Mouse (Mus musculus) retina, adult 2 months (tissue): Measurements from ENCODE around the gene Tnnt2.

Experiments used
- DNase-seq: peaks from one replicate; pipeline ENCODE4 v3.0.0-alpha.2; 2012; ENCODE audit warnings: low read depth, low spot score

Gene Tnnt2

DNA sequence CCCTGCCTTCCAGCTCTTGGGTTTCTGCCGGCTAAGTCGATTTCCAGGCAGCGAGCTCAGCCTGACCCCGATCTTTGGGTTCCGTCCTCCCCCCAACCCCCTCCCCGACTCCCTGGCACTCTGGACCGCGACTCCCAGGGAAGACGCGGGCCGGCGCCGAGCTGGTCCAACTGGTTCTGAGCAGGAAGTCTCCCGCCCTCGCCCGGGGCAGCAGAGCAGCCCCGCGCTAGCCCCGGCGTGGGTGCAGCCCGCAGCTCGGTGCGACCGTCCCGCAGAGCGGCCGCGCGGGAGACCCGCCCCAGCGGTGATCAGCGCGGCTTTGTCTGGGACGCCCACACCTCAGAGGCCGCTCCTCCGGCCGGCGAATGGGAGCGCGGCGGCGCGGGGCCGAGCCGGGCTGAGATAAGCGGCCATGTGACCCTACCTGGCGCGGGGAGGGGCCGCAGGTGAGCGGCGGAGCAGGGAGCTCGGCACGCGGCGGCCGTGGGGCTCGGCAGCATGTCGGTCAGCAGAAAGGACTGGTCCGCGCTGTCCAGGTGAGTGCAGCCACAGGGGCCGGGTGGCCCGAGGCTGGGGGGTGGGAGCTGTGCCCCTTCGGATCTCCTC, 17.6 kb upstream of the Tnnt2 start, which contains the start of gene Lad1:
Lad1 (plus strand) TSS at position 118 of the 606 bp plus-strand sequence.
- peak; percentile 28 for DNase-seq

DNA sequence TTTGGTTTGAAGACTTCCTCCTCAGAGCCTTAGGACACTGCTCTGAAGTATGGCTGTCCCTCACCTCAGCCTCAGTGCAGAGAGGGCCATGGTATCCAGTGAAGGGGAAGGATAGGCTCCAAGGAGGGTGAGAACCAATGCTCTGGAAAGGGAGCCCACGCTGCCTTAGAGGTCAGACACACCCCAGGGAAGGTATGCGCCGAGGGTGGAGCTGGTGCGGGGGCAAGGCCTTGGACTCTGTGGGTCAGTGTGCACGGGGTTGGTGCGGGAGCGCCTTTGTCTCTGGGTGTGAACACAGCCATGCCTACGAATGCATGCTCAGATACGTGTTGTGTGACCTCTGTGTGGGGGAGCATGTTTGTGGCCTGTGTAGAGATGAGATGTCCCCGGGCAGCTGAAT, 16.1 kb upstream of the Tnnt2 start:
- no peak for DNase-seq

GRCm38 (mm10) chr1:135820736-135821364, 15.3 kb upstream of the Tnnt2 start:
- no peak for DNase-seq

GRCm38 (mm10) chr1:135821780-135822179, 14.4 kb upstream of the Tnnt2 start:
- no peak for DNase-seq

- peak; percentile 50 for DNase-seq
Observed at GRCm38 (mm10) chr1:135828918-135829317, 7.2 kb upstream of the Tnnt2 start.

- DNase-seq: no peak
Observed at GRCm38 (mm10) chr1:135834206-135834859, 1.8 kb upstream of the Tnnt2 start.

DNA sequence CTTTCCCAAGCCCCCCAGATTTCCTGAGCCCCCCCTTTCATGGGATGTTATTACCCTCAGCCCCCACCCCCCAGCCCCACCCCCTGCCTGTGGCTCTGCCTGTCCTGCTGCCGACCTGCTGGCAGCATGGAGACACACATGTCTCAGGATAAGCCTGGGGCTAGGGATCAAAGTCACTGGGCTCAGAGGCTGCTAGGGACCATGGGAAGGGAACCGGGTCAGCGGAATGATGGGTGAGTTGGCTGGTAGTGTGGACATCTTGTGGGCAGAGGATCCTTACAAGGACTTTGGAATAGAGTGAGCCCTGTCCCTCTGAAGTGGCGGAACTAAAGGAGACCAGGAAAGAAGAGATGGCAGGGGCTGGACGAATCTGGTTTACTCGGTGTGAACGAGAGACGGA, 1.2 kb upstream of the Tnnt2 start:
- DNase-seq: no peak

DNA sequence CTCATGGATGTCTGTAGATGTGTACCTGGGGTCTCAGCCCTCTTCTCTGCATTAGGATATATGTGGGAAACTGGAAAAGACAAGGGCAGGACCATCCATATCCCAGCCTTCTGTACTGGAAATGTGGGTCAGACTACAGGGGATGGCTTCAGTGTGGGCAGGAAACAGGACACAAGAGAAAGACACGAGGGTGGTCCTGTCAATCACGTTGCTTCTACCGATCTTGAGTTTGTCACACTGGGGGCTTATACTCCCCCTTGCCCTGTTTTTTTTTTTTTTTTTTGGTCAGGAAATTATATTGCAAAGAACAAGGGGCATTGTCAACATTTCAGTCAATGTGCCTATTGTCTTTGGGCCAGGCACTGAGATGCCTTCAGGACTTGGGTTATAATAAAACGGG, 2.5 kb downstream of the Tnnt2 start:
- no peak for DNase-seq

DNA sequence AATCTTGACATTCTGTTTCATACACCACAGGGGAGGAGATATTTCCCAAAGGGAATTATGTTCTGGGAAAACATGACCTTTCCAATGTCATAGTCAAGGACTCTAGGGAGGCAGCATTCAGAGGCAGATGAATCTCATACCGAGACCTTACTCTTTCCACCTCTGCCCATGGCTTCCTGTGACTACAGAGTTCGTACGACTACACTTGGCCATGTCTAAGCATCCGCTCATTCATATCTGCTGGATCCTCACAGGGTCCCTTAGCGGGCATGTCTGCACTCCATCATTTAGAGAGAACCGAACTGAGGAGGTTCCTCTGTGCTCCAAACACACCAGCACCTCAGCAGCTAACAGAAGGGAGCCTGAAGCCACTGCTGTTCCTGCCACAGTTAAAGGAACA, 2.9 kb downstream of the Tnnt2 start:
- DNase-seq: no peak

- no peak for DNase-seq
Observed at GRCm38 (mm10) chr1:135840675-135841395, 4.7 kb downstream of the Tnnt2 start.

- no peak for DNase-seq
Observed at GRCm38 (mm10) chr1:135843519-135844262, 7.5 kb downstream of the Tnnt2 start.

DNA sequence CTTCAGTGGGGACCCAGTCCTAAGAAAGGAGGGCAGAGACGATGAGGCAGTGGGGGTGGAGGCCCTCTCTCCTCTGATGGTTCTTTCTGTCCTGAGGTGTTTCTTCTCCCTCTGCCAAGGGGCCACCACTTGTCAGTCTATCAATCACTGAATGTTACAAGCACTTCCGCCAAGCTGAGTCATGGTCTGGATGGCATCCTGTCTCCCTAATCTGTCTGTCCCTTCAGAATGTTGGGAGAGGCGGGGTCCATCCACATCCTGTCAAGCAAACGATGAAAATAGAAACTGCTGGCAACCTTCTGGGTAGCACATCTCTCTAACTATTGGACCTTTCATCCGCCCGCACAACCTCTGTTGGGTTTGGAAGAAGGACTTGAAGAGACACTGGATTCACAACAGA, 8.3 kb downstream of the Tnnt2 start:
- no peak for DNase-seq

- no peak for DNase-seq
Observed at GRCm38 (mm10) chr1:135846632-135847031, 10.5 kb downstream of the Tnnt2 start.

DNA sequence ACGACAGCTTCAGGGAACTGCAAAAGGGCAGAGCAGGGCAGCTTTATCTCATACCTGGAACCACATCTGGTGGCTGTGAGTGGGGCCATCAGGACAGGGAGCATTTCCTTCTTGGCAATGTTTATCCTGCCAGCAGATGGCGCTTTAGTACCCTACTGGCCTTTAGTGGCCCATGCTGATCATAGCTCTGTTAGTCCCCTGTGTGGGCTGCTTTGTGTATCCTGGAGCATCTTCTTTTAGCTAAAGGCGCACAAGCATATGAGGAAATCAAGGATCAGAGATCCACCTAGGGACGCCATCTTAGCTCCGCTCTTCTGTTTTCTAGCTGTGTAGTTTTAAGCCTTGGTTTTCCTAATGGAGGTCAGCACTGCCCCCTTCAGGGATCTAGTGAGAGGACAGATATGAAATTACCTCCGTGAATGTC, 11.0 kb downstream of the Tnnt2 start:
- DNase-seq: peak; percentile 28

GRCm38 (mm10) chr1:135847611-135848351, 11.6 kb downstream of the Tnnt2 start:
- DNase-seq: no peak

DNA sequence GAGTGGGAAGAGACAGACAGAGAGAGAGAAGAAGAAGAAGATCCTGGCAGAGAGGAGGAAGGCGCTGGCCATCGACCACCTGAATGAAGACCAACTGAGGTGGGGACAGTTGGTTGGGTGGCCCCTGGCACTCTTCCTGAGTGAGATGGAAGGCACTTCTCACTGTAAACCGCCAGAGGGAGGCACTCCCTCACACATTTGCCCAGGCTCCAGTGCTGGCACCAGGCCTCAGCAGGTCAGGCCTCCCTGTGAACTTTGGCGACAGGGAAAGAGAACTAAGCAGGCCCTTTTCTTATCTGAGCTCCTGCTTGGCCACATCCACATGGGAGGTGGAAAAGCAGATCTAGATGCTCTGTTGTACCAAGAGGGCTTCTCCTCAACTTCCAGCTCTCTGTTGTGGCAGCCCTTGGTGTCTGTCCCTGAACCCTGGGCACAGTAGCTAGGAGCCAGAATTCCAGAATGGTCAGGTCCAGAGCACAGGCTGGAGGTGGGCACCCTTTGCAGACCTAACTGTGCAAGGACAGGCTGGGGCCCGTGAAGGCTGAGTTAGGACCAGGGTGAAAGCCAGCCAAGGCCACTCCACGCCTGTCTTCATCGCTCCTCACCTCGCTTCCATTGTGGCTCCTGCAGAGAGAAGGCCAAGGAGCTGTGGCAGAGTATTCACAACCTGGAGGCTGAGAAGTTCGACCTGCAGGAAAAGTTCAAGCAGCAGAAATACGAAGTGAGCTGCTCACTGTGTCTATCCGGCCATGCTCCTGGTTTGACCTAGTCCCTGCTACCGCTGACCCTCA, 14.8 kb downstream of the Tnnt2 start:
- no peak for DNase-seq

DNA sequence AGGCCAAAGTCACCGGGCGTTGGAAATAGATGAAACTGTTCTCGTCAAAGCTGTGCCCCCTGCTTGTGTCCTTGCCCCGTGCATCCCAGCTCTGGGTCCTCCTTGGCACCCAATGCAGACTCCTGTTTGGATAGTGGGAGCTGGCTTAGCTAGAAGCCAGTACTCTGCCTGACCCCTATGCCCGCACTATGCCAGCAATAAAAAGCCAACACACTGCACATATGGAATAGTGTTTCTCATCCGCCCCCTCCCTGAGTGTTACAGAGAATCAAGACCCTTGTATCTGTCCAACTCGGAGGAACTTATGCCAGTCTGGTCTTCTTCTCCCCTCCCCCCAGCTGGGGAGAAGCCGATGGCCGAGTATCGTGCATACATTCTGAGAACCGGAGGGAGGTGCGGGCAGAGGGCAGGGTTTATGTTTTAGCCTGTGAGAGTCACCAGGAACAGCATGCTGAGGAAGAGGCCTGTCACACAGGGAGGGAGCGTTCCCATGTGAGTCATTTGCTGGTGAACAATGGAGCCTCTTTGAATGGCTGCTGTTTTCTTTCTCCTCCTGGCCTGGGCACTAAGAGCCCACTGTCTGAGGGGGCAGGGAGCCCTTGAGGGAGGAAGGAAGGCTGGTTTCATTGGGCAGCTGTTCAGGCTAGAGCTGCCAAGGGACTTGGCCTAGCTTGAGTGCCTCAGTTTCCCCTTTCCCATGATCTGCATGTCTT, 16.0 kb downstream of the Tnnt2 start:
- no peak for DNase-seq

- no peak for DNase-seq
Observed at GRCm38 (mm10) chr1:135853200-135853599, 17.0 kb downstream of the Tnnt2 start.

DNA sequence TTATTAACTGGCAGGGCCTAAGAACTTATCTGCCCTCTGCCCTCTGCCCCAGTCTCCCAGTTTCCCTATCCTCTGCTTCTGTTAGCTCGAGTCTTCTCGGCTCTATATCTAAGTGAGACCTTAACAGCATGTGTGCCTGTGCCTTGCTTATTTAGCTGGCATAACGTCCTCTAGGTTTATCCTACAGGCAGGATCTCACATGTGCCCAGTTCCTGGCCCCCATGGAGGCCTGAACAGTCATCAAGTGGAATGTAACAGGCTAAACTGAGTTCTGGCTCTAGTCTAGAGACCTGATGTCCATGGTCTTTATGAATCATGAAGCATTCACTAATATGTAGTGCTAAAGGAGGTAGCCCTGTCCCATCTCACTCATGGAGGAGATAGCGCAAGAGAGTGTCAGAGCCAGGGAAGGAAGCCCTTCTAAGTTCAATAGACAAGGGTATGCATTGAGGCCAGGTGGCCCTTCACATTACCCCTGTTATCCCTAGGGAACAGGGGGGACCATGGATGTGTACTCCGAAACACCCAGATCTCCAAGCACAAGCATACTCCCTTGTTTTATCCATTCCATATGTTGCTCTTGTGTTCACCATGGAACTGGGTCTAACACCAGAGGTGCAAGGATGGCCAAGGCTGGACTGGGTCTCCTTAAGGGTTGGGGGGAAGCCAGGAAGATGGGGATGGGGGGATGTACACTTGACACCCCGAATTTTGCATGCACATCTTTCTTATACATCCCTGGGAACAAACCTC, 18.6 kb downstream of the Tnnt2 start:
- DNase-seq: no peak
